Mouse (Mus musculus) left cerebral cortex, adult 9 months (tissue): Measurements from ENCODE around the gene Zc3h8.

Experiments used
- DNase-seq, 2 experiments: peaks; one replicate each; pipeline ENCODE4 v3.0.0; 2022; ENCODE audit warnings: low spot score in 2 of 2

Zc3h8 gene

DNA sequence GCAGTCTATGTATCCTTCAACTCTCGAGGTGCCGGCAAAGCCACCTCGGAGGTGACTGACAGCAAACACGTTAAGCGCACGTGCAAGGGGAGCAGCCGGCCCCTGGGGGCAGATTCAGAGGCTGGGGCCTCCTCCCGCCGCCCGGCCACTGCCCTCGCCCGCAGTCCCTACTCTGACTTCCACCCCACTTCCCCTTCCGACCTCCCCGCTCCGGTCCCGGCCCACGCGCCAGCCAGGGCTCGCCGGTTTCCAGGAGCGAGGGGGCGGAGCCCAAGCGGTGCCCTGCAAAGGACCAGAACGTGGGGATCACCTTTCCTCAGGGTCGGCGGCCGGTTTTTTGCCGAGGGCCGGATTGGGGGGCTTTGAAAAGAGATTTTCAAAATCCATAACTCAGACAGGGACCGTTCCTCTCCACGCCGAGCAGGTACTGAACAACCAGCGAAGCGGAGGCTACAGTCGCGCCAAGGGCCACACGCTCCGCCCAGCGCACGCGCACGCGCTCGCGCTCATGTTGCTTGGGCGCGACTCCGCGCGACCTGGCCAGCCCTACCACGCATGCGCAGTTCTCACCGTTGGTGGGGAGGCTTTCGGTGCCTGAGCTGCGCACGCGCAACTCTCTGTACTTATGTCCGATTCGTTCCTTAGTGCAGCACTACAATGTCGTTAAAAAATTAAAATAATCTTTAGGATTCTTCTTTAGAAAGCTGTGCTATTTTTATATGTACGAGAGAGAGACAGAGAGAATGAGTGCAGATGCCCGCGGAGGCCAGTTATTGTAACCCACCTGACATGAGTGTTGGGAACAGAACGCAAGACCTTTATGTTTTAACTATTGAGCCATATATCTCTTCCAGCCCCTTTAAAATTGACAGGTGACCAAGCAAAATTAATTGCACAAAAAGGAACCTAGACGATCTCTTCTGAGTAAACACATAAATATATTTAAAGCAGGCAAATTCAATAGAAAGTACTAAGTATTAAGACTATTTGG lies at the start of gene Zc3h8:
Gene Zc3h8 (minus strand): TSS at position 540 of the 991 bp plus-strand sequence.
- peak; percentile 88 to 96 for DNase-seq

DNA sequence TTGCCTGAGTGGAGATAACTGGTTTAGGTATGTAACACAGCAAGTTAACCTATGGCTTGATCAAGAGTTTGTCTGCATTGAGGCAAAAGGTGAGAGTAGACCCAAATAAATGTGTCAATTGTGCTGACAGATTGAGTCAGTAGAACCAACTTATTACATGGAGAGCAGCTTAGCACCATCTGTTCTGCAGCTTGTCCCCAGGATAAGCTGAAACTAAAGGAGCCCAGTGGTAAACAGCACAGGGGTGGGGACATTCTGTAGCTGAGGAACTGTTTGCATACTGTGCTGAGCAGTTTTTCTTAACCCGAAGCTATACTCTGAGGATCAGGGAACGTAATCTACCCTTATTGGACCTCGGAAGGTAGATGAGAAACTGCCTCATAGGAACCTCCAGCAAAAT lies 40.9 kb upstream of the Zc3h8 start:
- peak in 1 of 2 experiments; percentile 15 for DNase-seq

DNA sequence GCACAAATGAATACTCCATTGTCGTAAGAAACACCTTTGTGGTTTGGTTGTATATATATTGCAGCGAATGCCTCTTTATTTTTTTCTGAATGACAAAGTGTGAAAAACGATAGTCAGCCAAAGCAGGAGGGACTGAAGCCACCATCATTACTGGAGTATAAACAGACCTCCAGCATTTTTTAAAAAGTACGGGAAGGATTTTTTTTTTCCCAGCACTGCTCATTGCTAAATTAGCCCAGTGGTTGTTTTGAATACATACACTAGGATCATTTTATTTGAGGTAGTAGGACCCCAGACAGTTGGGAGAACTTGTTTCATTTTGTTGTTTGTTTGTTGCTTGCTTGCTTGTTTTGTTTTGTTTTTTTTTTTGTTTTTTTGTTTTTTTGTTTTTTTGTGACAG lies 31.7 kb upstream of the Zc3h8 start:
- no peak for DNase-seq

DNA sequence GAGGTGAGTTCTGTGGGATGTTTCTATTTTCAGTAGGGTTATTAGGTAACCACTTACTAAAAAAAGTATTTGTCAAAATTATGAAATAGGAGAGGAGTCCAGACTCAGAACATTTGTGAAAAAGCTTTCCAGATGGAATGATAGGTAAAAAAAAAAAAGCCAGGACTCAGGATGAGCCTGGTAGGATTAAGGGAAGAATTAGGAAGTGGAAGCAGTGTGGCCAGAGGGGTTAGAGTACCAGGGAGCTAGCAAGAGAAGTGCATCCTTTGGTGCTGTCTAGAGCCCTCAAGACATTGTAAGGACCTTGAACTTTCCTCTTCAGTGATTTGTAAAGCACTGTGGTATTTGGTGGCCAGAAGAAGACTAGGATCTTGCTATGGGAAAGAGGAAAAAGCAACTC lies 28.4 kb upstream of the Zc3h8 start:
- no peak for DNase-seq

DNA sequence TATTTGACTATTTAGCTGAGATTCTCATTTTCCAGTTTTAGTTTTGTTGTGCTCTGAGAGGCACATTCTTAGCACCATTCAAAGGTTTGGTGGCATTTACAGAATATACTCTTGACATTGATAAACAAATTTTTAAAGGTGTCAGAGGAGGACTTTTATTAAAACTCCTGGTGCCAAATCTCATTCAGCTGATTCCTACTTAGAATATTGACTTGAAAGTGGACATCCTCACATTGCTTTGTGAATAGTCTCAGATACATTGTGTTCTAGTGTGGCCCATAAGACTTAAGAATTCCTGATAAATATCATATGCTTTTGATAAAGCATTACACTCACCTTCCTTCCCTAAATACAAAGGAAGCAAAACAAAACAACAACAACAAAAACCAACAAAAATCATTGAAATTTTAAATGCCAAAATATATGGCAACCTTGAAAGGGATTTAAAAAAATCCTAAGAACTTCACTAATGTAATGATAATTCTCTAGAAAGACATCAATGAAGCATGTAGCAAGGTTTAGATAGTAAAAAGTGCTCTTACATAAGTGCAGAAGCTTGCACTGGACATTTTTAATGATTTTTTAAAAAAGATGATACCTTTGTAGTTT lies 24.7 kb upstream of the Zc3h8 start:
- DNase-seq: no peak

DNA sequence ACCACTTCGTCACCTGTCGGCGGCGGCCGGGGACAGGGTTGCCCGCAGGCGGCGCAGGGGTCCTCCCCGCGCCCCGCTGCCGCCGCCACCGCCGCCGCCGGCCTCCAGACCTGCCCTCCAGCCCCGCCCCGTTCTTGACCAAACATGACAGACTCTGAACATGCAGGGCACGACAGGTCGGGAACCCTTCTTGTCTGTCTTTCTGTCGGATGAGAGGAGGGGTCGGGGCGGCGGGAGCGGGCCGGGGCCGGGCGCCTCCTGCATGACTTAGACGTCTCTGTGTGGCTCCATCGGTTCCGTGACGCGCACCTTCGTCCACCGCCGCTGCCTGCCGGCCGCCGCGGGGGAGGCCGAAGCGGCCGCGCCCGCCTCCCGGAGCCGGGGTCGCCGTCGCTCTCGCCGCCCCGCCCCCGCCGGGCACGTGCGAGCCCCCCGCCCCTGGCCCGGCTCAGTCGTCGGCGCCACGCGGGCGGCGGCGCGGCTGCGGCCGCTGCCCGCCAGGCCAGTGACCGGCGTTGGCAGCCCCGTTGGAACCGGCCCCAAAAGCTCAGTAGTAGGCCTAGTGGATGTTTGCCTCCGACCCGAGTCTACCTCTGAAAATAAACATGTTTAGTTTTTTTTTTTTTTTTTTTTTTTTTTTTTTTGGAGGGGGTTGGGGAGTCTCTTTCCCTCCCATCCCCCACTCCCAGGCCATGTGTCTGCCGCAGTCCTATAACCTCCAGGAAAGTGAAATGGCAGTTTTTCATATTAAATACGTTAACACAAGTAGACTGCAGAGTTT lies 24.0 kb upstream of the Zc3h8 start, which contains the start of gene Gm10762:
Gene Gm10762 (minus strand): TSS at position 65 of the 781 bp plus-strand sequence.
- DNase-seq: peak in 1 of 2 experiments; percentile 67

DNA sequence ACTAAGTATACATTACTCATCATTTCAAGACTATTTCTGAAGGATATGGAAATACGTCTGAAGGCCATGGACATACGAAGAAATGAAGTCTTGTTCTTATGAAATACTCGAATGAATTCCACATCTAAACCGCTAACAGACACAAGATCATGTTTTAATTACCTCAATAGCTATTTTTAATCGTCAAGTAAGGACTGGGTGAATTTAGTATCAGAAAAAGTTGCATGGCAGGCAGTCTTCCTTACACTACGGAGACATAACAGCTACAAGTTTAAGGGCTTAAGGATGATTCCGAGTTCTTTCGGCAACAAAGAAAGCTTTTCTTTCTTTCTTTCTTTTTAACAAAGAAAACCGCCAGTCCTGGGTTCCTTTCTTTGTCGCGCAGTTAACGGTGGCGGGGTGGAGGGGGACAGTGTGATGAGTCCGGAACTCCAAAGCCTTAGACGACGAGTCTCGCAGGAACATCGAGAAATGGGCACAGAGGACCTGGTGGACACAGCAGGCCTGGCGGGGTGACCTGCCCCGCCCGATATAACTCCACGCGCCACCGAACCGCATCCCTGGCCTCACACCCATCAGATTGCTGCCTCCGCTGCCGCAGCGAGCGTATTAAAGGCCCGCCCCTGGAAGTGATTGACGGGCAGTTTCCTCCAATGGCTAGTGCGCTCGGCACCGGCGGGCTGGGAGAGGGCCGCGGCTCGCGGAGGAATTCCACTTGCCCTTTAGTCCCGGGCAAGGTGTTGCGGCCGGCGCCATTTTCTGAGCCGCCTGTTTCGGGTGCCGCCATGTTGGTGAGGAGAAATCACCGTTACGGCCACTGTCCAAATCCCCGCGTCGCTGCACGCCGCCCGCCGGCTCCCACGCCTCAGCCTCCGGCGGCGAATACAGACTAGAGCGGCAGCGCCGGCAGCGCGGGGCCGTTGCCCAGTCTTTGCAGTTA lies 23.0 kb upstream of the Zc3h8 start, which contains the start of gene Zc3h6:
Gene Zc3h6 (plus strand): TSS at position 762 of the 940 bp plus-strand sequence.
- DNase-seq: peak; percentile 95 to 99

DNA sequence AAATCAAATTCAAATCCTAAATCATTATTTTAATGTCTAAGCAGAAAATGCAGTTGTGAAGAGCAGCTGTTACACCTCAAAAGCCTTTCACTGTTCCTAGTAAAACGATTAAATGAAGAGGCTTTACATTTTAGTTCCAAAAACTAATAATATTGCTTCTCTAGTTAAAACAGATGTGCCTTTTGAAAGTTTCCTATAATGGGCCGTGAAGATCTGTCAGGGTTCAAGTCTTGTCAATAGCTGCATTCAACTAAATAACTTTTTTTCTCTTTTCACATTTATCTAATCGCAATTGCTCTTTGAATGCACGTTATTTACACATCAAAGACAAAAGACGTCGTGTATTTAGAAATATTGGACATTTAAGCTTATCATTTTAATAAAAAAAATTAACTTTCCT lies 22.4 kb upstream of the Zc3h8 start:
- no peak for DNase-seq

DNA sequence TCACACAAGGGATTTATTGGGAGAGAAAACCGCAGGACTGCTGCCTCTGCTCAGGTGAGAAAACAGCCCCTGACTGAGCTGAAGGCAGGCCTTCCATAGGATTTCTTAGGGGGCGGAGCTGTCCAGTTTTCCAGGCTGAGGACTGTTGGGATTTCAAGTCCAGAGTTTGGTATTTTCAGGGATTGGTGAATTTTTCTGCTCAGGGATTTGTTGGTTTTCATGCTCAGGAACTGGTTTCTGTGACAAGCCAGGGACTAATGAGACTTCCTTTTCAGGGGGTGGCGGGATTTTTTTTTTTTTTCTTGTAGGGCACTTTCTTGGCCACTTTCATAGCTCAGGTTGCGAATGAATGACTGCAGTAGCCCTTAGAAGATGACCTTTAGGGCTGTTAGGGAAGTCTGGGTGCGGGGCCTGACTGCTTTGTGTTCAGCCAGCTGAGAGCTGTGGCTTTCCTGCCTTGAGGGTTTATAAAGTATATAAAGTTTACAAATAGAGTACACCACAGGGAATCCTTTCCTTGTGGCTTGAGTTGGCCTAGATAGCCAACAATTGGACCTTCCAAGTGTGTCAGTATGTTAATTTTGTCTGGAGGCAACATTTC lies 21.7 kb upstream of the Zc3h8 start:
- no peak for DNase-seq

DNA sequence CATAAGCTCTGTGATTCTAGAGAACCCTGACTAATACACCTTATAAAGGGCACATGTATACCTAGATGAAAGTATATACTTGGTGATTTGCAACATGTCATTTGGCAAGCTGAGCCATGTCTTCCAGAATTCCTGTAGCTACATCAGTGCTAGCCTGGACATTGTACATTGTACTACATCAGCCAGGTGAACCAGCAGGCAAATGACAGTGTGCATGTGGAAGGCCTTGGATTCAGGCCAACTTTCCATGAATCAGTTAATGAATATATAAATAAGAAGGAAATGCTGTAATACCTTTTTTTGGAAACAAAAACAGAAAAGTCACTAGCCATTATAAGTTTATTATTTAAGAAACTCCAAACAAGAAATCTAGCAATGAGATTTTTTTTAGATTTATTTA lies 10.3 kb upstream of the Zc3h8 start:
- no peak for DNase-seq

DNA sequence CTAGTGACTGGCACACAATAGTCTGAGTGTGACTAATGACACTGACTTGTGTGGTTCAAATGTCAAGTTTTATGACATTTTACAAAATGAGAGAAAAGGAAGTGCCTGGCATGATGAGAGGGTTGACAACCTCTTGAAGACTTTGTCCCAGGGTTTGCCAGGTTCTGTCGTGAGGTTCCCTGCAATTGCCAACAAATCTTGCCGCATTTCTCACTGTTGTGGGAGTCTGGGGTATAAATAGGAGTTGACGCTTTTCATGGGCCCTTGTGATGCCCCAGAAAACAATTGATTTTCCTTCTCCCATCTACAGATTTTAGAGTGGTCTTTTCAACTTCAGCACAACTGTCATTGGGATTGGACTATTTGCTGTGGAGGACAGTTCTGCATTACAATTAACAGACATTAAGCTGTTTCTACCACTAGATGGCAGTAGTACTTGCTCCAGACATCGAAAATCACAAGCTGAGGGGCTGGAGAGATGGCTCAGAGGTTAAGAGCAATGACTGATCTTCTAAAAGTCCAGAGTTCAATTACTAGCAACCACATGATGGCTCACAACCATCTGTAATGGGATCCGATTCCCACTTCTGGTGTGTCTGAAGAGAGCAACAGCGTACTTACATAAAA lies 4.2 kb upstream of the Zc3h8 start:
- DNase-seq: no peak

DNA sequence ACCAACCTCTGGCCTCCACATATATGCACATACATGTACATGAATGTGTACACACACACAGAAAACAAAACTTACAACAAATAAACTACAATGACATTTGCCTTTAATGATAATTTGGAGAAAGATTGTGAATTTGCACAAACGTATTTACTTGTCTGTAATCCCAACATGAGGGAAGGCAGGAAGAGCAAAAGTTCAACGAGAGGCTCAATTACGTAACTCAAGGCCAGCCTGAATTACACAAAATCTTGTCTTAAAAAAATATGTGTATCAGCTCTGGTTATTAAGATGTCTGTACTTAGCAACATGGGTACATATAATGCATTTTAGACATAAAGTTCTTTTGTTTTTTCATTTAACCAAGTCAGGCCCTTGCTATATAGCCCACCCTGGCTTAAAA lies 7.6 kb downstream of the Zc3h8 start:
- no peak for DNase-seq

DNA sequence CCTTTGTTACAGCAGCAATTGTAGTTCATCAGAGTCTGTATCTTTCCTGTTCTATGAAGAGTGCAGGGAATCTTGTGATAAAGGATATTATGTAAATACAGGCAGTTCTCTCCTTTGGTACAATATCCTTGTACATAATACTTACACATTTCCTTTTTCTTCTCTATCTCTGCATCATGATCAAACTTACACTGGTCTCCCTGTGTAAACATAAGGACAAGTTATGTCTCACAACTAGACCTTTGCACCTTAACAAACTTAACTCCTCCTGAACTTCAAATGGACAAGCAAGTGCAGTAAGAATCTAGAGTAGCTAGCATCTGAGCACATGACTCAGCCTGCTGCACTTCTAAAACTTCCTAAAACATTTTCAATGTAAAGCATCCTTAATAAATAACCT lies 13.2 kb downstream of the Zc3h8 start:
- no peak for DNase-seq

DNA sequence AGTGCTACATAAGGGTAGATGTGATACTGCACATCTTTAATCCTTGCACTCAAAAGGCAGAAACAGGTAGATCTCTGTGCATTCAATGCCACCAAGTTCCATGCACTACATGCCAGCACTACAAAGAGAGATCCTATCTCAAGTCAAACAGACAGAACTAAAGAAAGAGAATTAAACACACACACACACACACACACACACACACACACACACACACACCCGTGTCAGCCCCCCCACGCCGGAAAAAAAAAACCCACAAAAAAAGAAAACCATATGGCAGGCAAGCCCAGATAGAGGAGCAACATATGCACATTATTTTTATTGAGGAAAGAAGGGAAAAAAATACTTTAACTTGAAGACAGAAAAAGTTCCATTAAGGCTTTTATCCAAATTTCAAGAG lies 15.4 kb downstream of the Zc3h8 start:
- DNase-seq: no peak

DNA sequence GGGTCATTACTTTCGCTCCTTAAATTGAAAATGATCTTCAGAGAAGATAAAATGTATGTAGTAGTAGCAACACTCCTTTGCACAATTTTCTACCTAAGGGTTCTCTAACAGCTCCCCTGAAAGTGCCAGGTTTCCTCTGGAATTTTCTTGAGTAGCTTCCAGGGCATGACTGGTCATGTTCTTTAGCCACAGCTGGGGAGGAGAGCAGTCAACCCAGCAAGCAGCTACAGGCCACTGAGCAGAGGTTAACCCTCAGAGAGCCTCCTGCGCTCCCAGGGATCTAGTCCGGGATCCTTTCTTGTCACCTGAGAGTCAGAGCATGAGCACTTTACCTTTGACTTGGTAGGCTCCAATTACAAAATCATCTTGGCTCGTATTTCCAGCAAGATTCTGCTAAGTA lies 19.1 kb downstream of the Zc3h8 start:
- DNase-seq: no peak

DNA sequence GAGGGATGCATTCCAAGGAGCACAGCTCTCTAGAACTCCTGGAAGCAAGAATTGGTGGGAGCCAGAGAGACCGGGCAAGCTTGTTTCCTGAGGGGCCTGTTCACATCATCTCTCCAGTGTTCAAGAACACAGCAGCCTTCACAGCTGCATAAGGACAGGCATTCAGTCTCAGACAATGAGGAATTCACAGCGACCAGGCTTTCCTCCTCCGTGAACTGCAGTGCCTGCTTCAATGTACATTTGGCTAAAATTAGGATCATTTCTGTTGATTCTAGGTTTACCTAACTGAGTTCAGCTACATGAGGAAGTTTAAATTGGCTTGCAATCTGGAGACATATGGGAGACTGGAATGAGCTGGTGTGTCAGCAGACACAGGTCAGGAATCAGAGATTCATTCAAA lies 27.3 kb downstream of the Zc3h8 start:
- no peak for DNase-seq

DNA sequence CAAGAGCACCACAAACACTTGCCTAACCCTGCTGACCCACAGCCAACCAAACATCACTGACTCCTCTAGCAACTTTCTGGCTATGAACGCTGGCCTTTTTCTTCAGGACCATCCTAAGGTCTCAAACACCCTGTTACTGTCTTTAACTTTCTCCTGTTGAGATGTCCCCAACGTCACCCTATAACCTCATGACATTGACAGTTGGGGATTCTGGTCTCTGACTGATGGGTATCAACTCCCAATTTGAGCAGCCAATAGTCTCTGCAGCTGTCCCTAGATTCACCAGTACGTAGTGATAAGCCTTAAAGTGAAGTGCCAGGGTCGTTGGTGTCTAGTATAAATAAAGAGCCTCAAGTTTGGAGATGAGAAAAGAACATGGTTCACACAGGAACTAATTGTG lies 28.9 kb downstream of the Zc3h8 start:
- no peak for DNase-seq

DNA sequence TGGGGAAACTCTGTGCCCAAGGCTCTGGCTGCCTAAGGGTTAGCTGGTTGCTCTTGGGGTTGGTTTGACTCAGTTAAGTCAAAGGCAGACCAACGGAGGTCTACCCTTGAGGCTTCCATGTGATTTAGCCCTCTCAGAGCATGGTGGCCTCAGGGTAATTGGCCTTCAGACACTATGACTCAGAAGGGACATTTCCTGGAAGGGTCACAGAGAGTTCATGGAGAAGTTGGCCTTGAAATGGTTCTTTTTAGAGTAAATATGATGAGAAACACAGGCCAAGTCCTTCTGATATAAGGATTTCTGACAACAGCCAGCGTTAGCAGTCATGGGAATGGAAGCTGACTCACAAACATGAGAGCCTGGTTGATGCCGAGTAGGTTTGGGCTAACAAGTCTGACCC lies 40.2 kb downstream of the Zc3h8 start:
- DNase-seq: no peak

DNA sequence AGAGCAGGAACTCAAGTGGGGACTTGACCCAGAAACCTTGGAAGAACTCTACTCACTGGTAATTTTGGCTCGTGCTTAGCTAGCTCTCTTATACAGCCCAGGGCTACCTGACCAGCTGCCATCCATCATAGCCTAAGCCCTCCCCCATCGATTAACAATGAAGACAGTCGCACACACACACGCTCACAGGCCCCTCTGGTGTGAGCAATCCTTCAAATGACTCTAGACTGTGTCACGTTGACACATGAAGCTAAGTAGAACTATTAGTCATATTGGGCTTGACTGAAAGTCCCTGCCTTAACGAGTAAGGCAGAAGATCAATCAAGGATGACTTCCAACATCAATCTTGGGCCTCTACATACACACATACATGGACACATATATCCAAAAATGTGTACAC lies 41.0 kb downstream of the Zc3h8 start:
- no peak for DNase-seq

DNA sequence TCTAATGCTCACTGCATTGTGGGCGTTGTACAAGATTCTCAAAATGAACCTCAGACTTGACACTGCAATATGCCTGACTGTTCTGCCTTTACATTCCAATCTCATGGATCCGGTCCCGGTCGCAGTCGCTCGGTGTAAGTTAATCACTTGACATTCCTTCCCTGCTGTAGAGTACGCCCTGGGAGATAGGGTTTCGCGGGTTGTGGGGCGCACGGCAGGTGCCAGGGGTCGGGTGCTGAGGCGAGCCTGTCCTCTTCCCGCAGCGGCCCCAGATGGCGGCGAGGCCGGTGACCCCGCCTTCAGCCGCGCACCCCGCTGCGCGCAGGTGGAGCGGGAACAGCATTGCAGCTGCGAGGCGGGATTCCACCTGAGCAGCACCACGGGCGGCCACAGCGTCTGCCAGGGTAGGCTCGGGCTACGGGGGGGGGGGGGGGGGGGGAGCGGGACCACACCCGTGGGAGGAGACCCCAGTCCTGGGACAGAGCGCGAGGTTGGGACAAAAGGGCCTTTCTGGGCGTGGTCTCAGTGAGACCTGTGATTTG lies 51.6 kb downstream of the Zc3h8 start:
- no peak for DNase-seq
